Mouse (Mus musculus) olfactory bulb, adult 2 months (tissue): ENCODE results near the gene Thap12. TPM values are rescaled to one million over a fixed set of nuclear protein-coding genes. Genes with fewer than 3 reads are reported as not detected.

Experiments used
- H3K27ac ChIP-seq: fragments of 200-500 bp; 2 replicates; pipeline ENCODE4 v1.5.1; 2012; ENCODE audit warnings: low read depth, low read length; ENCODE audit not compliant: insufficient read depth
- H3K4me1 ChIP-seq: fragments of 200-500 bp; 2 replicates; pipeline ENCODE4 v1.6.1; 2012; ENCODE audit warnings: low read length; ENCODE audit not compliant: control insufficient read depth, insufficient read depth
- H3K4me3 ChIP-seq: fragments of 200-500 bp; 2 replicates; pipeline ENCODE4 v1.5.1; 2012; ENCODE audit warnings: mild to moderate bottlenecking, low read depth, low read length, moderate library complexity; ENCODE audit not compliant: insufficient read depth
- CTCF ChIP-seq: fragments of 200-500 bp; IDR thresholded peaks from 2 replicates; pipeline ENCODE4 v1.5.1; 2012; ENCODE audit warnings: low read depth, mild to moderate bottlenecking, low read length, moderate library complexity; ENCODE audit not compliant: insufficient read depth
- POLR2A ChIP-seq: fragments of 200-500 bp; IDR thresholded peaks from 2 replicates; pipeline ENCODE4 v1.6.1; 2012; ENCODE audit warnings: mild to moderate bottlenecking, low read depth, low read length, moderate library complexity; ENCODE audit not compliant: insufficient read depth
- WGBS: fragments of 180-500 bp; shearing (Covaris S2); methylation state at CpG from one replicate; pipeline ENCODE4 v1.1.7; 2018; 5-methylcytosine and 5-hydroxymethylcytosine counted together
- polyA plus RNA-seq: library from polyadenylated mRNA; stranded (reverse); fragments of >200 nt; gene quantifications from 2 replicates; pipeline ENCODE4 v1.2.4, GENCODE M21; 2012; ENCODE audit warnings: low replicate concordance; ENCODE audit not compliant: missing spikeins, insufficient read depth, insufficient read length

Gene Thap12
- polyA plus RNA-seq, 1 experiment, result not detected

DNA sequence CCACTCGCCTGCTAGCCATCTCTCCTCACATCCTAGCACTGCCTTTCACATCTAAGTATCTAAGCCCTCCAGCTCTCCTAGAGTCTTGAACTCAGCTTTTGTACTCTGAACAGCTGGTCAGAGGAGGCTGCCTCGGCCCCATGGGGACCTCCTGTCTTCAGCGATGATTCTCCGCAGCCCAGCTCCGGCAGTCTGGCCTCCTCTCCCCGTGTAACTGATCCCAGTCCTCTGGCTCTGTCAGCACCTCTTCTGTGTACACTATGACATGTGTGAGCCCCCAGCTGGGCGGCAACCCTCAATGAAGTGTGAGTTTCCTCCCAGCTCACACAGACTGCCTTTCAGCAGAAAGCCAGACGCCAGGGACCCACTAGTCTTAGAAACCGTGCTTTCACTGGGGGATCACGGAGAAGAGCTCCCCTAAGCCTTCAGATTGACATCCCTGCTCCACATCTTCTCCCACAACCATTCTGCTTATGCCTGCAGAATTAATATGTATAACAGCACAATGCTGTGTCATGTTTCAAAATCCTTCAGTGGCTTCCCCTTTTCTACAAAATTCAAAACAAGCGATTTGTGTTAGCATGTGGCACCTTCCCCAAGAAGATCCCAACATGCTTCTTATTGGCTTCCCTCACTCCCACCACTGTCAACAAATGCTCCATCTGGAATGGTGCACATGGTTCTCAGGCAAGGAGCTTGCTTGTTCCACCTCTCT is 30.5 kb upstream of the Thap12 start:
- no peak overlapping the region for H3K4me3 ChIP-seq
- H3K4me1 ChIP-seq, result no peaks in the 10 kb centered on the region
- TF ChIP-seq POLR2A (no peak), CTCF (no peak)
- H3K27ac ChIP-seq, result no peak overlapping the region
- WGBS, result 75% methylated on average over 11 of the region's 11 CpGs

DNA sequence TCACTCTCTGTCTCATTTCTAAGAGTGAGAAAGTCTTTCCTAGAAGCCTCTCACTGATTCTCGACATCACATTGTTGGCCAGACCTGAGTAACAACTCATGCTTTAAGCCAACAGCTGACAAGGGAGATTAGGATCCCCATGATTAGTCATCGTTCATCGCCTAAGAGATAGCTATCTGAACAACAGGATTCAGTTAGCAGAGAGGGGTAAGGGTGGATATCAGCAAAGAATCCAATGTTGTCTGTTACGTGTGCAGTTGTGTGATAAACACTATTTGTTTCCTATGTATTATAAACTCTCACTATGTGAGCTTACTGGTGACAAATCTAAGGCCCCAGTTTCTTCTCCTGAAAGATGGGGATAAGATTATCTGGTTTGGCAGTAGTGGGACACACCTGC is 28.6 kb upstream of the Thap12 start:
- Histone ChIP-seq H3K4me1 (no peaks in the 10 kb centered on the region), H3K27ac (no peak overlapping the region), H3K4me3 (no peak overlapping the region)
- TF ChIP-seq POLR2A (no peak), CTCF (no peak)
- WGBS, result 77% methylated on average over 4 of the region's 4 CpGs

DNA sequence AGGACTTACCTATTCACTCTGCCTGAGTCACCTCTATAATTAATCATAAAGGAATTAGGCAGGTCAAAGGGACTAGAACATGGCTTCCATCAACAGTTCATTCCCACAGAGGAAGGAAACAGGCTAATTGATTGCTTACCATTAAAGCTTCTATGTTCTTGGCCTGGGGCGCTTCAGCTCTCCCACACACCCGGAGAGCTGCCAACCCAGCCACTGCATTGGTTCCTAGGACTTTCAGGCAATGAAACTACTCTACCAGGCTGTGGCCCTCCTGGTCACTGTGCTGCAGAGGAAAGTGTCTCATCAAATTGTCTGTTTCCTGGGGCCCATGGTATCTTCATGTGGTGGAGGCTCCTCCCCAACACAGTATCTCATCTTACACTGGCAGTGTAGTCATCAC is 25.4 kb upstream of the Thap12 start:
- WGBS, result 73% methylated on average over 2 of the region's 2 CpGs
- no peak overlapping the region for H3K27ac ChIP-seq
- TF ChIP-seq POLR2A (no peak), CTCF (no peak)
- no peak overlapping the region for H3K4me3 ChIP-seq
- no peaks in the 10 kb centered on the region for H3K4me1 ChIP-seq

DNA sequence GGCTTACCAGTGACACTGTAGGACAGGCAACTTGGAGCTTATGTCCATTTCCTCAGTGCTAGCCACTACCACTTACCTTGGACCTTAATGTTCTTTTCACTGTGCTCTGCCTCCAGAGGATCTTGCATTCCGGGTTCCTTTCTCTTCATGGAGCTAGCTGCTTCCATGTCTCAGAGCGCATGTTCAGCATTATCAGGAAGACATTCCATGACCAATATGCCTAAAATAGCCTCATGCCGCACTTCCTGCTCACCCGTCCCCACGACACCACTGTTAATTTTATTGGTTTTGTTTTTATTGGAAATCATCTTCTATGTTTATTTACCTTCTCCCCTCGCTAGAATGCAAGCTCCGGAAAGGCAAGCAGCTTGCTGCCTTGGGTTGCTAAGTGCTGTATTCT is 24.5 kb upstream of the Thap12 start:
- no peak overlapping the region for H3K27ac ChIP-seq
- TF ChIP-seq CTCF, result no peak
- TF ChIP-seq POLR2A, result no peak
- 51% methylated on average over 7 of the region's 7 CpGs for WGBS
- H3K4me1 ChIP-seq, result no peaks in the 10 kb centered on the region
- no peak overlapping the region for H3K4me3 ChIP-seq

DNA sequence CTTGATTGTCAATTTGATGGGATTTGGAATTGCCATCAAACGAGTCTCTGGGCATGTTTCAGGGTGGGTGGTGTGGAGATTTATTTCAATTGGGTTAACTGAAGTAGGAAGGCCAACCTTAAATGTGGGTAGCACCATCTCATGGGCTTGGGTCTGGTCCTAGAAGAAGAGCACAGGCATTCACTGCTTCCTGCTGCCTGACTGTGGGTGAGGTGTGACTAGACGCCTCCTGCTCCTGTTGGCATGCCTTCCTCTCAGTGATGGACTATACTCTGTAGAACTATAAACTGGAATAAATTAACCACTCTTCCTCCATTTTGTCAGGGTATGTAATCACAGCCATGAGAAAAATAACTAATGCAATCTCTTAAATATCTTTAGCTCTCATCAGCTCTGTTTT is 22.2 kb upstream of the Thap12 start:
- WGBS, result 69% methylated on average over 2 of the region's 2 CpGs
- TF ChIP-seq CTCF (no peak), POLR2A (no peak)
- Histone ChIP-seq H3K4me3 (no peak overlapping the region), H3K4me1 (no peaks in the 10 kb centered on the region), H3K27ac (no peak overlapping the region)

DNA sequence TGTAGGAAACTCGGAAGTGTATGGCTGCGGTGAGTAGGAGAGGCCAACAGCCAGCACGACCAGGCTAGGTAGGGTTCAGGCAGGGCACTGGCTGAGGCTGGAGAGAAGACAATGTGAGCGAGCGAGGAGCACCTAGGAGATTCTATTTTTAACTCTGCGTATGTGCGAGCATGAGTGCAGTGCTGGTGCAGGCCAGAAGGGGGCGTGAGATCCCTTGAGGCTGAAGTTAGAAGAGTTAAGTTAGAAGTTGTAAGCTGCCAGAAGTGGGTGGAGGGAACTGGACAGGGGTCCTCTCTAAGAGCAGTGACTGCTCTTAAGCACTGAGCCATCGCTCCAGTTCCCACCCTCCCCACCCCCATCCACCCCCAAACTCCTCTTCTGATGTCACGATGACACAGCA is 20.1 kb upstream of the Thap12 start:
- Histone ChIP-seq H3K4me3 (no peak overlapping the region), H3K4me1 (no peaks in the 10 kb centered on the region), H3K27ac (no peak overlapping the region)
- 88% methylated on average over 10 of the region's 10 CpGs for WGBS
- no peak for TF ChIP-seq POLR2A

DNA sequence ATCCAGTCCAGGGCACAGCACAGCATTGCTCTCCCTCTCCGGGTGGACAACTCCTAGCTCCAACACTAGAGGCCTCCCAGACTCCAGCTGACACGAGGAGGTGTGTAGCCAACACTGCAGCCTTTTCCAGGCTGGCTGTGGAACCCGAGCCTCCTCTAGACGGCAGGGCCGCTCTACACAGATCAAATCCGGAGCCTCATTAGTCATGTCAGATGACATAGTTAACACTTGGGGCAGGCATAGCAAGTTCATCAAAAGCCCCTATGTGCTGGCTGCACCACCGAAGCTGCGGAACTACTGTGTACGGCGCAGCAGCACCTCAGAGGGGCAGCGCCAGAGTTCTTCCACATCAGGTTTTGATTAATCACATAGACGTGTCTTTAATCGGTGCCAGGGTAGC is 17.0 kb upstream of the Thap12 start:
- 44% methylated on average over 13 of the region's 13 CpGs for WGBS
- Histone ChIP-seq H3K27ac (no peak overlapping the region), H3K4me3 (no peak overlapping the region), H3K4me1 (no peaks in the 10 kb centered on the region)
- TF ChIP-seq CTCF (no peak), POLR2A (no peak)

DNA sequence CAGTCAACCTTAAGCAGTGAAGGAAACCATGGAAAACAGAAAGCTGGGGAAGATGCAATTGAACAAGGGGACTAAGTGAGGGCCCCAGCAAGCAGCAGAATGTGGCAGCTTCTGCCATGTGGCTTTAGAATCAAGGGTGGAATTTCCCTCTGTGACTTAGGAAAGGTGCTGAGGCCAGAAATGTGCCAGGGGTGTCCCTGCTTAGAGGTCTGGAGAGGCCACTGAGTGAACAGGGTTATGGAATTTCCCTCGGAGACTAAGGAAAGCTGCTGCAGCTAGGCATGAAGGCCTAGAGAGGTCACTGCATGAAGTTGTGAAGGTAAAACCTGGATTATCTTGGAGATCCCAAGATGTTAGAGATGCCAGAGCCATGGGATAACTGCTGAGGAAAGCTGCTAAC is 12.8 kb upstream of the Thap12 start:
- no peak for TF ChIP-seq POLR2A
- no peak for TF ChIP-seq CTCF
- H3K27ac ChIP-seq, result no peak overlapping the region
- H3K4me1 ChIP-seq, result peaks cover 6% of the 10 kb centered on the region
- WGBS, result 92% methylated on average over 1 of the region's 1 CpGs
- H3K4me3 ChIP-seq, result no peak overlapping the region

DNA sequence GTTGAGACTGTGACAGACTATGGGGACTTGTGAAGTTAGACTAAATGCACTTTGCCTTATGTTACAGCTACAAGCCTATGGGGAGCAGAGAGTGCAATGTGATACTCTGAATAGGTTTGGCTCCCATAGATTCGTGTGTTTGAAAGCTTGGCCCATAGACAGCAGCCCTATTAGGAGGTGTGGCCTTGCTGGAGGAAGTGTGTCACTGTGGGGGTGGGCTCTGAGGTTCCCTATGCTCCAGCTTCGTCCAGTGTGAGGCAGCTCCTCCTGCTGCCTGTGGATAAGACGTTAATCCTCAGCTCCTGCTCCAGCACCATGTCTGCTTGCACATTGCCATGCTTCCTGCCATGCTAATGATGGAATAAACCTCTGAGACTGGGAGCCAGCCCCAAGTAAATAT is 12.1 kb upstream of the Thap12 start:
- TF ChIP-seq CTCF, result no peak
- TF ChIP-seq POLR2A, result no peak
- Histone ChIP-seq H3K4me1 (peaks cover 6% of the 10 kb centered on the region), H3K4me3 (no peak overlapping the region), H3K27ac (no peak overlapping the region)
- WGBS, result 26% methylated on average over 3 of the region's 3 CpGs
